Mouse (Mus musculus) heart, embryonic 11.5 days (tissue): Measurements from ENCODE around the gene Wdr90. TPM values are rescaled to one million over a fixed set of nuclear protein-coding genes. Genes with fewer than 3 reads are reported as not detected.
A peak's percentile ranks its signal among the peaks of the same experiment; 100 is the strongest.

ENCODE experiments used
- ATAC-seq: fragments of 200-750 bp; cut with Nextera tagmentation; replicated peaks from 2 replicates; pipeline ENCODE4 v1.8.0; 2017; ENCODE audit warnings: moderate library complexity; ENCODE audit not compliant: insufficient number of reproducible peaks, low FRiP score, low TSS enrichment
- H3K27ac ChIP-seq: fragments of 300-500 bp; sonication (generic); 2 replicates; pipeline ENCODE4 v1.5.1; 2014; ENCODE audit warnings: mild to moderate bottlenecking, low read depth, low read length
- H3K27me3 ChIP-seq: fragments of 300-500 bp; sonication (generic); 2 replicates; pipeline ENCODE4 v1.6.1; 2014; ENCODE audit warnings: mild to moderate bottlenecking, low read length, mixed read lengths; ENCODE audit not compliant: control insufficient read depth, insufficient read depth
- H3K36me3 ChIP-seq: fragments of 300-500 bp; sonication (generic); 2 replicates; pipeline ENCODE4 v1.6.1; 2014; ENCODE audit warnings: mild to moderate bottlenecking, low read length, moderate library complexity, mixed read lengths; ENCODE audit not compliant: control insufficient read depth, insufficient read depth
- H3K4me1 ChIP-seq: fragments of 300-500 bp; sonication (generic); 2 replicates; pipeline ENCODE4 v1.6.1; 2014; ENCODE audit warnings: low read length; ENCODE audit not compliant: control insufficient read depth, insufficient read depth
- H3K4me2 ChIP-seq: fragments of 300-500 bp; sonication (generic); 2 replicates; pipeline ENCODE4 v1.6.1; 2014; ENCODE audit warnings: mild to moderate bottlenecking, moderate library complexity
- H3K4me3 ChIP-seq: fragments of 300-500 bp; sonication (generic); 2 replicates; pipeline ENCODE4 v1.5.1; 2014; ENCODE audit warnings: low read depth, low read length
- H3K9ac ChIP-seq: fragments of 300-500 bp; sonication (generic); 2 replicates; pipeline ENCODE4 v1.6.1; 2014; ENCODE audit warnings: mild to moderate bottlenecking, low read depth, low read length, moderate library complexity
- H3K9me3 ChIP-seq: fragments of 300-500 bp; sonication (generic); replicated peaks from 2 replicates; pipeline ENCODE4 v1.6.1; 2016; ENCODE audit warnings: low read length; ENCODE audit not compliant: control insufficient read depth
- WGBS: fragments of 180-500 bp; shearing (Covaris S2); extraction: QIAGEN DNeasy Blood & Tissue Kit; methylation state at CpG from one replicate; pipeline ENCODE4 v1.1.7; 2014; ENCODE audit not compliant: insufficient replicate concordance; 5-methylcytosine and 5-hydroxymethylcytosine counted together
- polyA plus RNA-seq: library from polyadenylated mRNA; unstranded; fragments of >200 nt; fragmentation: Nextera tagmentation; extraction: Ambion mirVana; gene quantifications from 2 replicates; pipeline ENCODE4 v1.2.1, GENCODE M21; 2014

The Wdr90 gene
- polyA plus RNA-seq, 1 experiment from 2014 or later = 12.3 TPM

- peak within 1 kb of the TSS; percentile 98 for H3K4me3 ChIP-seq
- H3K4me2 ChIP-seq = peak within 1 kb of the TSS; percentile 94
- no peaks in the 10 kb centered on the region for H3K27me3 ChIP-seq
- no peaks in the 10 kb centered on the region for H3K9me3 ChIP-seq
- WGBS = 0% methylated on average over 24 of the region's 24 CpGs
- H3K27ac ChIP-seq = peak within 1 kb of the TSS; percentile 88
- peaks cover 8% of the 10 kb centered on the region for H3K4me1 ChIP-seq
- H3K9ac ChIP-seq = peak within 1 kb of the TSS; percentile 93
- peak; percentile 80; the same call in 1 of the 2 replicates for ATAC-seq
- H3K36me3 ChIP-seq = no peaks in the 10 kb centered on the region
Measured at GRCm38 (mm10) chr17:25868601-25869191, 7.4 kb upstream of the Wdr90 start, which contains the start of gene Mcrip2. TSS of gene Mcrip2 (minus strand) at chr17:25868764.

GRCm38 (mm10) chr17:25867836-25868600 is 6.7 kb upstream of the Wdr90 start:
- ATAC-seq = peak; percentile 36
- H3K27me3 ChIP-seq = no peaks in the 10 kb centered on the region
- H3K4me1 ChIP-seq = peaks cover 8% of the 10 kb centered on the region; the same call in 1 of the 2 replicates
- peak overlapping the region; percentile 98 for H3K4me3 ChIP-seq
- peak overlapping the region; percentile 88 for H3K27ac ChIP-seq
- H3K9me3 ChIP-seq = no peaks in the 10 kb centered on the region
- peak overlapping the region; percentile 94 for H3K4me2 ChIP-seq
- WGBS = under 1% methylated on average over 38 of the region's 42 CpGs
- H3K9ac ChIP-seq = peak overlapping the region; percentile 93
- no peaks in the 10 kb centered on the region for H3K36me3 ChIP-seq

- no peaks in the 10 kb centered on the region for H3K27me3 ChIP-seq
- H3K9ac ChIP-seq = peak overlapping the region; percentile 93
- ATAC-seq = no peak
- WGBS = 11% methylated on average over 7 of the region's 7 CpGs
- peak overlapping the region; percentile 98 for H3K4me3 ChIP-seq
- peaks cover 8% of the 10 kb centered on the region; the same call in 1 of the 2 replicates for H3K4me1 ChIP-seq
- H3K4me2 ChIP-seq = peak overlapping the region; percentile 94
- no peaks in the 10 kb centered on the region for H3K9me3 ChIP-seq
- peak overlapping the region; percentile 88; the same call in 1 of the 2 replicates for H3K27ac ChIP-seq
- no peaks in the 10 kb centered on the region for H3K36me3 ChIP-seq
Measured at GRCm38 (mm10) chr17:25867509-25867835, 6.2 kb upstream of the Wdr90 start.

- WGBS = 88% methylated on average over 3 of the region's 3 CpGs
- ATAC-seq = no peak
- H3K9ac ChIP-seq = no peak overlapping the region; the same call in 1 of the 2 replicates
Measured at GRCm38 (mm10) chr17:25866172-25866571, 4.9 kb upstream of the Wdr90 start.

GRCm38 (mm10) chr17:25865288-25865687 is 4.0 kb upstream of the Wdr90 start:
- Histone ChIP-seq H3K9ac (no peak overlapping the region), H3K27ac (no peak overlapping the region), H3K27me3 (no peaks in the 10 kb centered on the region), H3K4me1 (peaks cover 12% of the 10 kb centered on the region; the same call in 1 of the 2 replicates), H3K4me2 (no peak overlapping the region), H3K9me3 (no peaks in the 10 kb centered on the region), H3K36me3 (no peaks in the 10 kb centered on the region), H3K4me3 (no peak overlapping the region)
- no peak for ATAC-seq
- 86% methylated on average over 11 of the region's 11 CpGs for WGBS

More at GRCm38 (mm10) chr17:25866172-25866571, 4.9 kb upstream of the Wdr90 start:
- Histone ChIP-seq H3K4me3 (no peak overlapping the region), H3K27me3 (no peaks in the 10 kb centered on the region), H3K4me1 (peaks cover 12% of the 10 kb centered on the region; the same call in 1 of the 2 replicates), H3K4me2 (no peak overlapping the region; the same call in 1 of the 2 replicates), H3K27ac (no peak overlapping the region), H3K9me3 (no peaks in the 10 kb centered on the region), H3K36me3 (no peaks in the 10 kb centered on the region)

- Histone ChIP-seq H3K4me1 (peaks cover 12% of the 10 kb centered on the region; the same call in 1 of the 2 replicates), H3K36me3 (no peaks in the 10 kb centered on the region), H3K9me3 (no peaks in the 10 kb centered on the region), H3K27me3 (no peaks in the 10 kb centered on the region), H3K27ac (no peak overlapping the region), H3K4me3 (no peak overlapping the region), H3K4me2 (no peak overlapping the region), H3K9ac (no peak overlapping the region)
- ATAC-seq = no peak
- 88% methylated on average over 14 of the region's 14 CpGs for WGBS
Measured at GRCm38 (mm10) chr17:25864311-25864710, 3.0 kb upstream of the Wdr90 start.

- H3K4me1 ChIP-seq = peaks cover 12% of the 10 kb centered on the region; the same call in 1 of the 2 replicates
- 91% methylated on average over 6 of the region's 6 CpGs for whole genome bisulfite sequencing
- H3K36me3 ChIP-seq = no peaks in the 10 kb centered on the region
- H3K9ac ChIP-seq = no peak overlapping the region
- H3K4me2 ChIP-seq = no peak overlapping the region
- H3K27me3 ChIP-seq = no peaks in the 10 kb centered on the region
- no peak overlapping the region for H3K4me3 ChIP-seq
- H3K9me3 ChIP-seq = no peaks in the 10 kb centered on the region
- ATAC-seq = no peak
- no peak overlapping the region for H3K27ac ChIP-seq
Measured at GRCm38 (mm10) chr17:25863681-25864080, 2.4 kb upstream of the Wdr90 start.

GRCm38 (mm10) chr17:25861704-25862612 is 657 bp upstream of the Wdr90 start:
- Histone ChIP-seq H3K4me3 (peak overlapping the region; percentile 52), H3K27me3 (no peaks in the 10 kb centered on the region), H3K27ac (peak overlapping the region; percentile 70), H3K4me2 (peak overlapping the region; percentile 85), H3K4me1 (peaks cover 11% of the 10 kb centered on the region; the same call in 1 of the 2 replicates), H3K36me3 (no peaks in the 10 kb centered on the region), H3K9ac (peak overlapping the region; percentile 82), H3K9me3 (no peaks in the 10 kb centered on the region)
- WGBS = 10% methylated on average over 6 of the region's 6 CpGs
- ATAC-seq = 0 out of 2 replicates have a peak, but pooled peaks have one; percentile 38
